Mouse (Mus musculus): ENCODE results near the gene Fto. TPM values are rescaled to one million over a fixed set of nuclear protein-coding genes. Genes with fewer than 3 reads are reported as not detected.

The Fto gene
- total RNA-seq, 2 experiments from 2014 or later: 81.7 to 85.5 TPM

GRCm38 (mm10) chr8:91290576-91290975 lies 22.7 kb upstream of the Fto start:
- H3K27ac ChIP-seq: no peak overlapping the region
- no peak overlapping the region for H3K4me3 ChIP-seq
- no peak for TF ChIP-seq CTCF (IDR thresholded peaks at IDR 0.05)
- DNase-seq: no peak
- intact Hi-C loops (cut with DNase I): no loop called here

- no peak for TF ChIP-seq CTCF (IDR thresholded peaks at IDR 0.05)
- no peak overlapping the region for H3K27ac ChIP-seq
- no peak overlapping the region for H3K4me3 ChIP-seq
- DNase-seq: no peak
- intact Hi-C loops (cut with DNase I): no loop called here
These were observed 17.5 kb upstream of the Fto start for GRCm38 (mm10) chr8:91295786-91296185.

- no peak for DNase-seq
- TF ChIP-seq CTCF (IDR thresholded peaks at IDR 0.05): no peak
- no peak overlapping the region for H3K4me3 ChIP-seq
- intact Hi-C loops (cut with DNase I): no loop called here
- no peak overlapping the region for H3K27ac ChIP-seq
These were observed 14.7 kb upstream of the Fto start for GRCm38 (mm10) chr8:91298672-91299071.

DNA sequence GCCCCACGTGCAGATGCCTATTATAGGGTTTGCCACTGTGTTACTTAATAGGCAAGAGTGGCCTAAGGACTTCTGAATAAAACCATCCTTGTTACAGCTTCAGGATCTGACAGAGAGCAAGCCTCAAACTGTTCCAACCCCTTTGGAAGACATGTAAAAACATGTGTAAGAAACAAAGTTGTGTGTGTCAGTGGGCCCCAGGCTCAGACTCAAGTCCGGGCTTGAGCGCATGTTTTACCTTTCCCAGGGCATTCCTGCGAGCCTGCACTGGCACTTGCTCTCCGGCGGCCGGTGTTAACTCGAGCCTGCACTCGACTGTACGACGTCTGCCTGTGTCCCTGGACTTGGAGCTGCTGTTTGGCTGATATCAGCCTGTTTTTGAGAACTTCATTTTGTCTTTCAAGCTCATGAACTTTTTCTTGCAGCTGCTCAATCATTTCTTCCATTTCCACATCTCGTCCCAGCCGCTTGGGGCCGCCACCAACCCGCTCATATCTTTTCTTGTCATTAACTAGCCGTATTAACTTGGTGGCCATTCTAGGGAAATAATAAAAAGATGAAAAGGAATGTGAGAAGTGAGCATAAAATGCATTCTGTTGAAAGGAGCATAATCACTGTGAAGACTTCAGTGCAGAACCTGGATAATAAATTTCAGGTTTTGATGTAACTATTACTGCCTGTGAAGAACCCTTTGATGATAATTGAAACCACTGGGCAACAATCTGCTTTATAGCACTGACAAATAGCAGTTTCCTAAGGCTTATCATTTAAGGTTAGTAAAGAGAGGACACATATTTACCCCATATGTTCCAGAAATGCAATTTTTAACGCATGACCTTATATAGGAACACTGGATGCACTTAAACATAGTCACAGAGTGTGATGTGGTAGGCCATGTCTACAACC lies 8.6 kb upstream of the Fto start:
- intact Hi-C loops (cut with DNase I): loop anchor here (5.0 to 10.0 kb wide), 2 partner anchors 180 to 228 kb away; no protein-coding TSS in a partner anchor
- peak; percentile 38 for DNase-seq
- peak; percentile 60 for TF ChIP-seq CTCF (IDR thresholded peaks at IDR 0.05)
- H3K27ac ChIP-seq: no peak overlapping the region
- no peak overlapping the region for H3K4me3 ChIP-seq

DNA sequence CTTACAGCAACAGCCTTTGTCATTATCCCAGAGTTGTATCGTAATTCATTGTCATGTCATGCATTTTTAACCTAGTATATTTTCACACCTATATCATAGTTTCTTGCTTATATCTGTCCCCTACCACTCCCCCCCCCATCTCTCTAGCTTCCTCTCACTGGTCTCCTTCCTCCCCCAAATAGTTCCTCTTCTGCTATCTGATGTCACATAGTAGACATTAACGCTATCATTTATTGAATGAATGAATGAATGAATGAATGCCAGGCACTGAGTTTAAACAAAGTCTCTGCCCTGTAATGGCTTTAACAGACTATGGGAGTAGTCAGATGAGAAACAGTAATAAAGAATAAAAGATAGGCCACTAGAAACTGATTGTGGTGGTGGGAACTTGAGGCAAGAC lies 983 bp upstream of the Fto start:
- Histone ChIP-seq H3K27ac (no peak overlapping the region), H3K4me3 (peak overlapping the region; percentile 82)
- no peak for DNase-seq
- intact Hi-C loops (cut with DNase I): loop anchor here (10.0 kb wide), 1 partner anchor 1052 kb away; no protein-coding TSS in a partner anchor
- TF ChIP-seq CTCF (IDR thresholded peaks at IDR 0.05): no peak

DNA sequence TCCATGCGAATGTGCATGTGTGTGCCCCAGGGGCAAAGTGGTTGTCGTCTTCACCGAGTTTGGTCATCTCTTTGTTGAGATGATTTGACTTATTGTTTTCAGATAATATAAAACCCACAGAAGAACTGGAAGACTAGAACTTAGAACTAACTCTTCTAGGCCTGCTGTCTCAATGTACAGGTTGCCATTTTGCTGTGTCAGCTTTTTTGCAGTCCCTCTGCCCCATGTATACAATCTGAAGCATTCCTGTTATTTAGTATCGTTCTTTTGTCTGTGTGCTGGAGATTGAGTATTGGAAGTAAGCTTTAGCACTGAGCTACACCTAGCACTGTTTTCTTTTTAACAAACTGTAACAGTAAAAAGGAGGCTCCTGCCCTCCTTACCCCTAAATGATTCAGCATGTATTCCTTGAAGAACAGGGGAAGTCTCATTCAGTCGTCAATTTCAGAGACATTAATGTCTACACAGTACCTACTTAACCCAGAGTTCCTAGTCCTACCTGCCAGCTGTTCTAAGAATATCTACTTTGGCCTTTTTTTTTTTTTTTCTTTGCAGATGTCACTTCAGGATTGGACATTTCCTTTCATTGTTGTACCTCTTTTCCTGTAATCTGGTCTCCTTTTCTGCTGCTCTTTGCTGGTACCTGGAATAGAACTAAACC lies 4.4 kb downstream of the Fto start:
- intact Hi-C loops (cut with DNase I): loop anchor here (2.0 to 10.0 kb wide), 2 partner anchors 59 to 1047 kb away; no protein-coding TSS in a partner anchor
- Histone ChIP-seq H3K4me3 (no peak overlapping the region), H3K27ac (no peak overlapping the region; the same call in 1 of the 2 replicates)
- TF ChIP-seq CTCF (IDR thresholded peaks at IDR 0.05): no peak
- DNase-seq: no peak

- intact Hi-C loops (cut with DNase I): loop anchor here (10.0 kb wide), 1 partner anchor 1046 kb away; no protein-coding TSS in a partner anchor
- no peak overlapping the region; the same call in 1 of the 2 replicates for H3K27ac ChIP-seq
- no peak overlapping the region for H3K4me3 ChIP-seq
- TF ChIP-seq CTCF (IDR thresholded peaks at IDR 0.05): no peak
- DNase-seq: no peak
These were observed 5.8 kb downstream of the Fto start for GRCm38 (mm10) chr8:91318938-91319729.

DNA sequence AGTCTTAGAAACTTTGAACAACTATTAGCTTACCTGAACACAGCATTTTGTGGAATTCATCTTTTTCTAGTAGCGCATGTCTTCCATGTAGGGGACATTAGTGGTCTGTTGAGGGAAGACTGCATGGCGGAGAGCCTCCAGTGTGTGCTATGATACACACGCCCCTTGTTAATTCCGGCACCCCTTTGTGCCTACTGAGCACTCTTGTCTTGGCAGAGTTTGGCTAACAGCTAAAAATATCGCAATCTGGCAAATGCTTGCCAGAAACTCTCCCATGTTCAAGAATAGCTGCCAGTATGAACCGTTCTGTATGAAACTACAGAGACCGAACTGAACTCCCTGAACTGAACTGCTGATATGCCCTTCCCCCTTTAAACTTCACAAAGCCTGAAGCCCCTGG lies 10.2 kb downstream of the Fto start:
- Histone ChIP-seq H3K27ac (peak overlapping the region; percentile 90), H3K4me3 (peak overlapping the region; percentile 59)
- intact Hi-C loops (cut with DNase I): no loop called here
- peak; percentile 53 for DNase-seq
- no peak for TF ChIP-seq CTCF (IDR thresholded peaks at IDR 0.05)

- peak overlapping the region; percentile 59 for H3K4me3 ChIP-seq
- intact Hi-C loops (cut with DNase I): no loop called here
- peak overlapping the region; percentile 90 for H3K27ac ChIP-seq
- TF ChIP-seq CTCF (IDR thresholded peaks at IDR 0.05): peak; percentile 43
- peak; percentile 52 for DNase-seq
These were observed 10.9 kb downstream of the Fto start for GRCm38 (mm10) chr8:91324271-91324670.

GRCm38 (mm10) chr8:91324916-91325315 lies 11.6 kb downstream of the Fto start:
- Histone ChIP-seq H3K4me3 (no peak overlapping the region), H3K27ac (peak overlapping the region; percentile 90; the same call in 1 of the 2 replicates)
- TF ChIP-seq CTCF (IDR thresholded peaks at IDR 0.05): no peak
- intact Hi-C loops (cut with DNase I): loop anchor here (5.0 kb wide), 1 partner anchor 37 kb away; no protein-coding TSS in a partner anchor
- DNase-seq: no peak

GRCm38 (mm10) chr8:91326018-91326417 lies 12.7 kb downstream of the Fto start:
- intact Hi-C loops (cut with DNase I): loop anchor here (5.0 kb wide), 1 partner anchor 36 kb away; no protein-coding TSS in a partner anchor
- Histone ChIP-seq H3K27ac (no peak overlapping the region), H3K4me3 (no peak overlapping the region)
- no peak for TF ChIP-seq CTCF (IDR thresholded peaks at IDR 0.05)
- DNase-seq: no peak

DNA sequence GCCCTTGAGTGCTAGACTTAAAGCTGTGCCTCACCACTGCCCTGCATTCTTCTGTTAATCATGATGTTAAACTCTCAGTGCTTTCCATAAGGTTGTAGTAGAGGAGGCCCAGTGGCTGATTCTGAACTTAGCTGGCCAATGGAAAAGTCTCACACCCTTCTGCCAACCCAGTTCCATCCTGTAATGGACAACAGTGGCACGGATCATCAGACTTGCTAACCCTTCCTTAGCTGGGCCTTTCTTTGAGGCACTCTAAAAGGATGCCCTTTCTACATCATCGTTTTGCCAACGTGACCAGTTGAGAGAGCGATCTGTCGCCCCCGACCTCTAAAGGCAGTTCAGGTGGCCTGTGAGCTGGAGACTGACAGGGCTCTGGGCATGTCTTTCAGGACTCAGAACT lies 13.6 kb downstream of the Fto start:
- no peak overlapping the region for H3K4me3 ChIP-seq
- TF ChIP-seq CTCF (IDR thresholded peaks at IDR 0.05): no peak
- intact Hi-C loops (cut with DNase I): loop anchor here (5.0 kb wide), 1 partner anchor 35 kb away; no protein-coding TSS in a partner anchor
- H3K27ac ChIP-seq: peak overlapping the region; percentile 35
- DNase-seq: no peak

Data from gastrocnemius, adult 2 months (tissue).